Mouse (Mus musculus) thymus, adult 2 months (tissue): ENCODE measurements around the gene Pcsk5.
A peak's percentile ranks its signal among the peaks of the same experiment; 100 is the strongest.

ENCODE experiments used
- CTCF ChIP-seq: fragments of 200-500 bp; IDR thresholded peaks from 2 replicates; pipeline ENCODE4 v1.5.1; 2012; ENCODE audit warnings: mild to moderate bottlenecking, control low read depth, low read length, moderate library complexity, borderline replicate concordance; ENCODE audit not compliant: control insufficient read depth, poor library complexity, insufficient read depth; ENCODE audit errors: extremely low read depth
- POLR2A ChIP-seq: fragments of 200-500 bp; IDR thresholded peaks from 2 replicates; pipeline ENCODE4 v1.6.1; 2012; ENCODE audit warnings: mild to moderate bottlenecking, low read length, control low read depth, moderate library complexity; ENCODE audit not compliant: control insufficient read depth, poor library complexity, insufficient read depth; ENCODE audit errors: extremely low read depth

- TF ChIP-seq CTCF (no peak), POLR2A (peak; percentile 62; the same call in 1 of the 2 replicates)
Measured at GRCm38 (mm10) chr19:17393841-17394591, 443.4 kb downstream of the Pcsk5 start, which contains the start of gene Rfk.
